Mouse (Mus musculus) liver, embryonic 11.5 days (tissue): Measurements from ENCODE around the gene Sgcb. TPM values are rescaled to one million over a fixed set of nuclear protein-coding genes. Genes with fewer than 3 reads are reported as not detected.

Experiments used
- polyA plus RNA-seq: library from polyadenylated mRNA; unstranded; fragments of >200 nt; fragmentation: Nextera tagmentation; extraction: Ambion mirVana; gene quantifications from 2 replicates; pipeline ENCODE4 v1.2.1, GENCODE M21; 2014

Sgcb gene
- polyA plus RNA-seq, 1 experiment from 2014 or later, result 8.9 TPM

Other genes with a start within 250 kb of the Sgcb start
- gene Cwh43, start 241.7 kb downstream of the Sgcb start, polyA plus RNA-seq, result not detected in 2 replicates
- gene Dcun1d4, start 166.8 kb downstream of the Sgcb start, polyA plus RNA-seq, result 14.8 and 15.4 TPM in 2 replicates
- 0.18 and 0.74 TPM in 2 replicates for gene Lrrc66, start 15.3 kb downstream of the Sgcb start, polyA plus RNA-seq
- gene Spata18, start 3.6 kb upstream of the Sgcb start, polyA plus RNA-seq, result not detected in 2 replicates